Mouse (Mus musculus) lung, adult 18-20 months (tissue): ENCODE data around the gene Naa10.

Experiments used
- DNase-seq, 2 experiments: peaks; one replicate each; pipeline ENCODE4 v3.0.0; 2022; ENCODE audit warnings: mixed read lengths in 2 of 2

Naa10 gene

DNA sequence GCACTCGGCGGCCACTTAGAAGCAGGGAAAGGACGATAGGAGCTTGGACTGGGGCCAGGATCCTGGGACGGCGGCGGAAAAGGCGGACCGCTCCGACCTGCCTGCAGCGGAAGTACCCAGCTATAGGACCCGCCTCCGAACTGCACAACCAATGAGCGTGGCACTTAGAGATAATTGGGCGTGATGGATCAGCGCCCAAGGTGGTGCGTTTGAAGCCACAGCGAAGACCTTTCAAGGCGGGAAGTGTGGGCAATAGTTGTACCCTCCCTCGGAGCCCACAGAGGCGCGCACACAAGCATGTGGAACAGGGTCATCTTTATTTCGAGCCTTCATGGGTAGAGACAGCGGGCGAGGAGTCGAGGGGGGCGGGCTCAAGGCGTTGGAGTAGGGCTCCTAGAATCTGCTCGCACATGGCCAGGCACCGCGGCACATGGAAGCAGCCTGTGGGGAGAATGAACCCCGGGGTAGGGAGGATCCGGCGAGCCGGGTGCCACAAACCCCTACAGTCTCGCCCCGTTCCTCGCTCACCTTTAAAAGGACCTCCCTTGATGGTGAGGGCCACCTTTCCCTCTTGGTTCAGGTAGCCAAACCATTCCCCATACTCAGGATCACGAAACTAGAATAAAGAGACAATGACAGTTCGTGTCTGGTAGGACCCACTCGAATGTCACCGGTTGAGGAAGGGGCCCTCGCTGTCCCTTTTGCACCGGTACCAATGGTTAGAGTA lies at the start of gene Naa10, which contains the start of gene Arhgap4:
Gene Naa10 (minus strand): TSS at position 122 of the 727 bp plus-strand sequence.
Gene Arhgap4 (minus strand): TSS at position 48 of the 727 bp plus-strand sequence.
- peak; percentile 90 to 93 for DNase-seq

DNA sequence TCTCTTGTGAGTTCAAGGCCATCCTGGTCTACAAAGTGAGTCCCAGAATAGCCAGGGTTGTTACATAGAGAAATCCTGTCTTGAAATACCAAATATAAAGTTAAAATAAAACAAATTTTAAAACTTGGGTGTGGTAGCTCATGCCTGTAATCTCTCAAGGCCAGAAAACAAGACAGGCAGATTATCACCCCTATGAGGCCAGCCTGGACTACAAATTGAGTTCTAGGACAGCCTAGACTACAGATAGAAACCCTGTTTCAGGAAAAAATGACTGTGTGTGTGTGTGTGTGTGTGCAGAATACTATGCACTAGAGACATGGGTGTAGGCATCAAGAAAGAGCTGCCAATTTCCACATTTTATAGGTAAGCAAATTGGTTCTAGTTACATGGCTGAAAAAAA lies 49.0 kb upstream of the Naa10 start:
- DNase-seq = no peak

DNA sequence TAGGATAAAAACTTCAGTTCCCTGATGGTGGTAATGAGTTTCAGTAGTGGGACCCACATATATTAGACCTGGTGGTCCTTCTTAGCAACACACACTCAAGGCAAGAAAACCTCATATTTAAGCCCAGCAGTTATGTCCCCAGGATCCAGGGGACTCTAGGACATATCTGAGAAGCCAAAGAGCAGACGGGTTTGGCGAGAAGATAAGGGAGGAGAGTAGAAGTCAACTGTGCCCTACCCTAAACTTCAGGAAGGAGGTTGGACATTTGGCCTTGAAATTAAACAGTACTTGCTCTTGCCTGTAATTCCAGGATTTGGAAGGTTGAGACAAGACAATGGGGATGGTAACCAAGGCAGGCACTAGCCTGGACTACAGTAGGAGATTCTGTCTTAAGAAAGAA lies 48.0 kb upstream of the Naa10 start:
- DNase-seq = no peak

DNA sequence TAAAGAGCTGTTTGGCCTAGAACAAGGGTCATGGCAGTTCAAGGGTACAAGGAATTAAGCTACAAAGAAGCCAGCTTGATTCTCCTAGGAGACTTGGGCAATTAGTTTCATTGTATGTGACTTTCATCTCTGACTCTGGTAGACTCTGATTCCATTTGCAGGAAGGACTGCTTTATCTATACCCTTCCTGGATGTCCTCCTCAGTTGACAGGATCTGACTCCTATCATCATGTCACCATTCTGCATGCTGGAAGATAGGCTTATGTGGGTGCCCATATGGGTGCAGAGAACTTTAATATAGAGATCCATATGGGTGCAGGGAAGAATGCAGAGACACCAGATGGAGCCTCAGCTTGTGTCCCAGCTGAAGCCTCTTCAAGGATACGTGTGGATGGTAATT lies 47.4 kb upstream of the Naa10 start:
- no peak for DNase-seq

DNA sequence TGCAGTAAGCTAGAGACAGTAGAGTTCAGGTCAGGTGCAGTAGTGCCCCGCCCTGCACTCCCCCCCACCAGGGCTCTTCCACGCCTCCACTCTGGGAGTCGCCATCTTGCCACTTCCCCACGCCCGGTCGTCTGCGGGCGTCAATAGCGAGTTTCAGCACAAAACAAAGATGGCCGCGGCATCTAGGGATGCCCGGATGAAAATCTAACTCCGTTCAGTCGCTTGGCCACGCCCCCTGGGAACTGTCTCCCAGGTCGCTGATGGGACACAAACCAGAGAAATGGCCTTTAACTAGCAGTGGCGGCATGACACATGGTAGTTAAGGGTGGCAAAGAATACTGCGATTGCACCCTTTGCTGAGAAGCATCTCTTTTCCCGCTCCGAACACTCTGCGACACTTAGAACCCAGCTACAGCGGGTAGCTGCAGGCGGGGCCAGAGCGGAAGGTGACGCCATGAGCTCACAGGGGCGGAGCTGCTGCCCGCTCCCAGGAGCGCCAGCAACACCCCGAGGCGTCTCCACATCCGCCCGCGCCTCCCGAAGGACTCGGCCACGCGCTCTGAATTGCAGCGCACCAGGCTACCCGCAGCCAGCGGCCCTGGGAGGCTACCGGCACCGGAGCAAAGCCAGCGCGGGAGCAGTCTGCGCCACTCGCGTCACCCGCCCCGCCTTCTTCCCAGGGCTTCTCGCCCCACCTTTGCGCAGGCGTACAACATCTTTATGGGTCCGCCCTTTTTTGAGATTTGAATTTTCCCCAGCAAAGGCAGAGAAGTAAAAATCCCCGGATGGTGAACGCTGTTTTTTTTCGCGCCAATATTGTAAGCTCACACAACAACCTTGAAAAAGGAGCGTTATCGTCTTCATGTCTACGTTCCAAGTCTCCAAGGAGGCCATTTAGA lies 45.7 kb upstream of the Naa10 start:
- peak; percentile 89 to 91 for DNase-seq

DNA sequence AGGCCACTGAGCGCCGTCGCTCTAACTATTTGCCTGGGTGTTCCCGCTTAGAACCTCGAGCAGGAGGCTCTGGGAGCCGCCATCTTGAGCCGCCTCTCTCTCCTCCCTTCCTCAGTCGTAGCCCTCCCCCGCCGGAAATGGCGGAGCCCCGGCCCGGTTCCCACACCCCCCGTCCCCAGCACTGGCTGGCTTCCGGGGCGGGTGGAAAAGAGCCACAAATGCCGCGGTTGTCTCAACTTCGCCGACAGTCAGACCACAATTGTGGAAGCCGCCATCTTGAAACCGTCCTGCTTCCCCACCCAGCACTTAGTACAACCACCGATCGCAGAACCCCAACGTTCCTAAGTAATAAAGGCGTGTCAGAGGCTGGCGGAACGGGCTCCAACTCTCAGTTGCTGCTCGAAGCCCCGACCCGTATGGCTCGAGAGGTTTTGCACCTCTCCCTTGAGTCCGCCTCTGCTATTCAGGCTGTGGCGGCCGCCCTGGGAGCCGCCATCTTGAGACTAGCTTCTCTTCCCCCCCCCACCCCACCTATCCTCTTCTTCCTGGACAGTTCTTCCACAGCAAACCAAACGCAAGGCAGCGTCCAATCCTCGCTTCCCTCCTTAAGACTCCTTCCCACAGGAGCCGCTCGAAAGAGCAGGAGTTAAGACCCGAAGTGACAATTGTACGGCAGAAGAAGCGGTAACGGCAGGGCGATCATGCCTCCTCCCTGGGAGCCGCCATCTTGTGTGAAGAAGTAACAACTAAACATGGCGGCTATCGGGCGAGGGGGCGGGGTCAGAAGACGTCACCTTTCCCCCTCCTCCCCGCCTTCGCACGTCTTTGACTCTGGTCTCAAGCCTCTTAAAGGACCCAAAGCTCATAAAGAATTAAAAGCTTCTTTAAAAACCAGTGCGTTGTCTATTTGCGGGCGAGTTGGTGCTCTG lies 44.8 kb upstream of the Naa10 start, which contains the start of gene Hcfc1:
Gene Hcfc1 (minus strand): TSS at position 110 of the 929 bp plus-strand sequence.
- DNase-seq = peak; percentile 92 to 93

DNA sequence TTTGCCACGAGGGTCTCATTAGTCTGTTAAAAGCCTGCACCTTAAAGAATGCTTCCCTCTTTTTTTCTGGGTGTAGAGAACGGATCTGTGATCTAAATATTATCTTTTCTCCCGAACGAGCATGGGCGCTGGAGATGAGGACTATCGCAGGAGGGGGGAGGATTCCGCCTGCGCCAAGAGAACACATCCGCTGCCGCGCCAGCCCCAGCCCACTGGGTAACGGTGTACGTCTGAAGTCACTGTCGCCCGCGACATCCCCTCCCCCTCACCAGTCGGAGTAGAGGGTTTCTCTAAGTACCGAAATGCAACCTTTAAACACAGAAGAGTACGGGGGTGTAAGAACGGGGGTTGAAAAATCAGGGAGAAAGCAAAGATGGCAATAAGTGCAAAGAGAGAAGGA lies 43.6 kb upstream of the Naa10 start:
- DNase-seq = peak; percentile 51 to 56

DNA sequence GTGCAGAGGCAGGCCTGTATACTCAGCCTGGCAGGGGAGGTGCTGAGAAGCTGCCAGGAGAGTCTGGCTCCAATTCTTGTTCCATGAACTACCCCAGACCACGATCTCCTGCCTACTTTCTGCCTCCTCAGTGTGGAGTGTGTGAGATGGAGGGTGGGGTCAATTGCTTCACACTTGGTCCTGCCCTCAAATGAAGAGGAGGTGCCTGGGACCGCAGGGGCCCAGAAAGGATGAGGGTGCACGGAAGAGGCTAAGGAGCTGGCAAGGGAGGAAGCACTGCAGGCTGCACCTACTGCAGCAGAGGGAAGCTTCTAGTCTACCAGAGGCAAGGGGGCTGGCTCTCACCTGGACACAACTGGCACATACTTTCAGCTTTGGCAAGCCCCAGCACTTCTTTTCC lies 42.6 kb upstream of the Naa10 start:
- DNase-seq = peak; percentile 66 to 71

DNA sequence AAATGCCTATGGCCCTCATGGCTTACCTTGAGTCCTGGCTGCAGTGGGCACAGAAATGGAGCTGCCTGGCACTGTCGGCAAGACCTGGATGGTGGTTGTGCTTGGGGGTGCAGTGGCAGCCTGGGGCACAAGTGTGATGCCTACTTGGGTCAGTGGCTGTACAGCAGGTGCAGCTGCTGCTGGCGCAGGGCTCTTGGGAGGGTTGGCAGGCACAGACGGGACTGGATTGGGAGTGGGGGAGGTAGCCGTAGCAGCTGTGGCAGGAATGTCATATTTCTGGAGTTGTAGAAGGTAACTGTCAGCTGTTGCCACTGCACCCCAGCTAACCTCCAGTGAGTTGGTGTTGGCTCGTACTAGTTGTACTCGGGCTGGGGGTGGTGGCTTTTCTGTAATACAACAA lies 33.2 kb upstream of the Naa10 start:
- no peak for DNase-seq

DNA sequence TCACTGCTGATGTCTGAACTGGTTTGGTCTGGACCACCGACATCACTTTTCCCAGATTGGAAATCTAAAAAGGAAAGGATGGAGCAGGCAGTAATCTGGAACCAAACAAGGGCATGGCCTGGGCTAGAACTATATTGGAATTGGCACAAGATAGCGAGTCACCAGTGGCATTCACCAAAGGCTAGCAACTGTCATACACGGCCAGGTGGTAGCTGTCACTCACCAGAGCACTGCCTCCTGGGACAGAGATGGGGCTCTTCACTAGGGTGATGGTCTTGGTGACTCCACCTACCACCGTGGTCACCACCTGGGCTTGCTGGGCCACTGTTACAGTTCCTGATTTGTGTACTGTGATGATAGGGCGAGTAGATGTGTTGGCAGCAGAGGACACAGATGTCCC lies 30.9 kb upstream of the Naa10 start:
- no peak for DNase-seq

DNA sequence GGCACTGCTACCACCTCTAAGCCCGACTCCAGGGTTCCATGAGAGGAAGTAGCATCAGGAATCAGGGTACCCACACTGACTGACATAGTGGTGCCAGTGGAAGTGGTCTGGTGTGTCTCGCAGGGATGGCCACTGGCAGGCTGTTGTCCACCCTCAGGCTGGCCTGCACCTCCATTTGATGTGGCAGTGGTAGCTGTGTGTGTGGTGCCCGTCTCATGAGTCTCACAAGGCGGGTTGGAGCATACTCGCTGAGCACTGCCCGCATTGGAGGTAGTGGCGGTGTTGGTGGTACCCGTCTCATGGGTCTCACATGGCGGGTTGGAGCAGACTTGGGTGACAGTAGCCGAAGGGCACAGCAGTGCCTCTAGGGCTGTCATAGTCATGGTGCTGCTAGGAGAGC lies 27.6 kb upstream of the Naa10 start:
- DNase-seq = no peak

DNA sequence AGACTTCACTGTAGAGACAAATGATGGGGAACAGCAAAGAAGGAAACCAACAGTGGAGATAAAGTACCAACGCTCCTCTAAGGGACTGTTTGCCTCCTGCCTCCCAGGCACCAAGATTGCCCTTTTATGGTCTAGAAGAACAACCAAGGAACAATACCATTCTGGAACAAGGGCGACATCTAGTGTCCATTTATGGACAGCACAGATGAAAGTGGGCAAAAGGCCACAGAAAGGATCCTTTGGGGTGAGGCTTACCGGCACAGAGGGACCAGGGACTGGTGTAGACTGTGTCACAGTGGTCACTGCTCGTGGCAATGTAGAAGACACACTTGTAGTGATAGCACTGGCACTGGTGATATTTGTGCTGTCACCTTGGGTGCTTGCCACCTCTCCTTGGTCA lies 26.9 kb upstream of the Naa10 start:
- DNase-seq = peak; percentile 40 to 63

DNA sequence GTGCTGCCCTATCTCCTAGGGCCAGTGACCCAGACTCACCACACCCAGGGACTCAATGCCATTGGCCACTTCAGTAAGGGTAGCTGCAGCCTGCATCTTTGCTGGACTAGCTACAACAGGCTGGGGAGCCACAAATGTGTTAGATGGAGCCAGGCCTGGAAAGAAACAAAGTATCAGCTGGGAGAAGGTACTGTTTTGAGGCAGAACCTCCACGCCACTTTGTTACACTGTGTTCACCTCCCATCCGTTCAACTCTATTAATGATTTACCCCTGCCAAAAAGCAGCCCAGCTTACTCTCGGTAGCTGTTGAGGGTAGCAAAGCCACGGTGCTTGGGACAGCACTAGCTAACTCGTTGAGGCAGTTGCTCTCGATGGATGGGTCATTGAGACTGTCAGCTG lies 25.2 kb upstream of the Naa10 start:
- DNase-seq = no peak

DNA sequence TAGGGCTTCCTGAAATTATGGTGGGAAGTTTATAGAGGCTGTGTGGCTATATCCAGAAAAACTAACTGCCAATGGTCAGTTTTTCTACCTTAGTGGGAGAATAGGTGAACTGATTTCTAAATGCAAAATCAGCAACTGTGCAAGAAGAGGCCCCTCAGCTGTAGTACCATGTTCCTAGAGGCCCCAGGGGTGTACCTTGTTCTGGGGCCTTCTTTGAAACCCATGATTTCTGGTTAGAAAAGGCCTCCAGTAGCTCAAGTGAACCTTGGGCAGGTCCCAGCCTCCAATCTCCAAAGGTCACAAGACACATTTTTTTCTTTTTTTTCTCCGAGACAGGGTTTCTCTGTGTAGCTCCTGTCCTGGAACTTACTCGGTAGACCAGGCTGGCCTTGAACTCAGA lies 20.6 kb upstream of the Naa10 start:
- DNase-seq = no peak

DNA sequence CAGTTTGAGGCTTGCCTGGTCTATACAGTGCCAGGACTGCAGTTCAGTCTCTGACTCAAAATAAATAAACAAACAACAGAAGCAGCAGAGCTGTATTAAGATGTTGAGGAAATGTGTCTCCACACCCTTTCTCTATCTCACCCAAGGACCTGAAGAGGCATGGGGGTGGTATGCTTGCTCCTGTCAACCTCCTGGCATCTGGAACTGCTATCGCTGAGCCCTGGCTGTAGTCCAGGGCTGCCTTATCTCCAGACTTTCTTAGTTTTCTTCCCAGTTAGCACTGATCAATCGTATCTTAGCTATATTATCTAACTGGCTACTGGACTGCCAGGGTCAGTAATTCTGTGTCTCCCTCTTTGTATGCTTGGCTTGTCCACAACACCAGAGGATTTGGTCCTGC lies 20.1 kb upstream of the Naa10 start:
- DNase-seq = no peak

DNA sequence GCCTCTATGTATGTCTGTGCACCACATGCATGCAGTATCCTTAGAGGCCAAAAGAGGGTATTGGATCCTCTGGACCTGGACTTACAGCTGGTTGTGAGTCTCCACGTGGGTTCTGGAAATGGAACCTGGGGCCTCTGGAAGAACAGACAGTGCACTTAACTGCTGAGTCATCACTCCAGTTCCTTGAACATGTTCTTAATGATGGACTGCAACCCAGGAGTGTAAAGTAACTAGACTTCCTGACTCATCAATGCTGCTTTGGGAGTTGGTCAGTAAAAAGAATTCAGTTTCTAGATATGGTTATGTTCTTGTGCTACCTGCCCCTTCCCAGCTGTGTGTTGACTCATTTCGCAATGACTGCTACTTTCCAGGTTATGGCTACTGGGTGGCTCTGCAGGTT lies 10.1 kb upstream of the Naa10 start:
- DNase-seq = no peak

DNA sequence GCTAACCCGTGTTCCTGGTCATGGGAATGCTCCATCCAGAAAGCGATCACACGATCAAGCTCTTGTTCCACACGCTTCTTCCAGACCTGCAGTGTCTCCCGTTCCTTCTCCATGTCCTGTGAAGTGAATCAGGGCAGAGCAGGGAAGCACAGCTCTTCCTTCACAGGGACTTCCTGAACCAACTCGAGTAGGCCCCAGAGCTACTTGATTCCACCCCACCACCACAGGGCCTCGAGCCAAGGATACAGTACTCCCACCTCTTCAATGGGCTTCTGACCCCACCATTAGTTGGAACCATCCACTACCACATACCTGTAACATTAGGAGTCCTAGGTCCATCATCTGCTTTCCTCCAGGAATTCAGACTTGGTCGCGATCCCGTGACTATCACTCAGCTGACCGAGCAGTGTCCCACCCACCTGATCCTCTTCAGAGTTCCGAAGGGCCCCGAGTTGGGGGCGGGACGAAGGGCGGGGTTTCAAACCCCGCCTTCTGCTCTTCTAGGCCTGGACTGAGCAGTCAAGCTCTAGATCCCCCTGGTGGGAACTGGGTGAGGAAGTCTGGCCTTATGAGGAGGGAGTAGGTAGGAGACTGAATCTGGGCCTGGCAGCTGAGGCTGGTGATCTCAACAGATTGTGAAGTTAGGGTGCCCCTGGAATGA lies 8.8 kb upstream of the Naa10 start, which contains the start of gene Renbp:
Gene Renbp (minus strand): TSS at position 449 of the 661 bp plus-strand sequence.
- peak; percentile 83 to 87 for DNase-seq

DNA sequence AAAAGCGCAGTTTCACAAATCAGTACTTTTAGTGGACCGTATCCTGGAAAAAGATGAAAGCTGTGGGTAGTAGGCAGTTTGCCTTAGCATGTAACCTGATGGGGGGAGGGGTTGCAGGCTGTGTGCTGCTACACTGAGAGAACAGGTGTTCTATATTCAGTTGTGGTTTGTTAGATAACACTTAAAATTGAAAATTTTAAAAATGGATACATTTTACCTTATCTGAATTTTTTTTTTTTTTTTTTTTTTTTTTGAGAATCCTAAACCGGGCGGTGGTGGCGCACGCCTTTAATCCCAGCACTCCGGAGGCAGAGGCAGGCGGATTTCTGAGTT lies 772 bp upstream of the Naa10 start:
- DNase-seq = no peak

DNA sequence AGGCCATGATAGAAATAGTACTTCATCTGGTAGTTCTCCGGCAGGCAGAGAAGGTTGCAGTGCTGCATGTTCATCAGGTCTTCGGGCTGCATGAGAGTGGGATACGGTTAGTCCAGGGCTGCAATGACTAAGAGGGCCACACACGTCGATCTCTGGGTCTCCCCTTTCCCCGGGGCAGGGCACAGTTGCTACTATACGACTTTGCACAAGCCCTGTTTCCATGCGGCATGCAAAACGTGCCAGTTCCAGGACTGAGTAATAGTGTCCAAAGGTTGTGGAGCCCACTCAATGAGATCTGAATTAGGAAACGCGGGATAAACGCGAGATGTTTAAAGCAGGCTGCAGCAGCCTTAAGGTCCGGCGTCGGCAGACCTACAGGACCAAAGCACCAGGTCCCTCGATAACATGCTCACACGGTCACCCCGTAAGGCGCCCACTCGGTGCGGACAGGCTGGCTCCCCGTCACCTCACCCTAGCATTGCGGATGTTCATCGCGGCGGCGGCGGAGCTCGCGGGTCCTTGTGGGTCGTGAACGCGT lies 390 bp downstream of the Naa10 start:
- no peak for DNase-seq

DNA sequence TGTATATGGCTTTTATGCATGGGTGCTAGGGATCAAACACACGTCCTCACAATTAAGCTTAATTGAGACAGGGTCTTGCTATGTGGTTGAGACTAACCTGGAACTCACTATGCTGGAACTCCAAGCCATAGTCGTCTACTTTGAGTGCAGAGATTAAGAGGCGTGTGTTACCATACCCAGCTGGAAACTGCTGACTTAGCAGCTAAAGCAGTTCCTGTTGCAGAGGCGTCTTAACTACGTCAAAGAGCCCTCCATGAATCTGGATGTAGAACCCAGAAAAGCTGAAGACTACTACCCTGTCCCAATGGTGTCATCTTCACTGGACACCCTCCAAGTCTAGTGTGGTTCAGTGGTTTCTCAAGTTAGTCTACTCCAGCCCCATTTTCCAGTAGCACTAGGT lies 3.1 kb downstream of the Naa10 start:
- no peak for DNase-seq

DNA sequence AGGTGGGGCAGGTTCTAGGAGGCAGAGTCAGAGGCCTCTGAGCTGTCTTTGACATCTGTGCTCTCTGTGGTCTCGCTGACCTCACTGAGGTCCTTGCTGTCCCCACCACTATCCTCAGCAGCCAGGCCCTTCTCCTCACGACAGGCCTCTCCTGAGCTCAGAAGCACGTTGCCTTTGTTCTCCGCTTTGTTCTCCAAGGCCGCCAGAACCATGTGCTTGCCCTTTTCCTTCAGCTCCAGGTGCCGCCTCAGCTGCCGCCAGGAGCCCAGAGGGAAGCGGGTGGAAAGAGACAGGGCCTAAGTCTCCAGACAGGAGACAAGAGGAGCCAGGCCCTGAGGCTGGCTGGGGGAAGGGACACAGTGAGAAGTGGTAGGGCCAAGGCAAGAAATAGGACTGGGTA lies 4.8 kb downstream of the Naa10 start:
- no peak for DNase-seq
